Mouse (Mus musculus): Measurements from ENCODE around the gene Ccdc141. TPM values are rescaled to one million over a fixed set of nuclear protein-coding genes. Genes with fewer than 3 reads are reported as not detected.

The Ccdc141 gene
- total and polyA plus RNA-seq, 2 experiments from 2014 or later: 7.3 to 18.6 TPM

- DNase-seq (no peak), ATAC-seq (no peak)
- TF ChIP-seq CTCF (IDR thresholded peaks at IDR 0.05; ENCODE audit: low read depth): no peak
- no peaks in the 10 kb centered on the region for H3K4me1 ChIP-seq (ENCODE audit: insufficient read depth)
- no peaks in the 10 kb centered on the region for H3K9me3 ChIP-seq (ENCODE audit: low read length)
- H3K9ac ChIP-seq: no peak overlapping the region
- H3K27me3 ChIP-seq (ENCODE audit: insufficient read depth, low read length): no peaks in the 10 kb centered on the region
- no peak overlapping the region for H3K4me3 ChIP-seq (ENCODE audit: low read depth, low read length)
- WGBS: 95% methylated on average over 4 of the region's 4 CpGs
- H3K36me3 ChIP-seq (ENCODE audit: insufficient read depth): no peaks in the 10 kb centered on the region
- H3K27ac ChIP-seq (ENCODE audit: low read depth, low read length): no peak overlapping the region
- no peak overlapping the region for H3K4me2 ChIP-seq (ENCODE audit: low read depth)
These were observed 183.1 kb downstream of the Ccdc141 start for GRCm38 (mm10) chr2:76987317-76987716.

DNA sequence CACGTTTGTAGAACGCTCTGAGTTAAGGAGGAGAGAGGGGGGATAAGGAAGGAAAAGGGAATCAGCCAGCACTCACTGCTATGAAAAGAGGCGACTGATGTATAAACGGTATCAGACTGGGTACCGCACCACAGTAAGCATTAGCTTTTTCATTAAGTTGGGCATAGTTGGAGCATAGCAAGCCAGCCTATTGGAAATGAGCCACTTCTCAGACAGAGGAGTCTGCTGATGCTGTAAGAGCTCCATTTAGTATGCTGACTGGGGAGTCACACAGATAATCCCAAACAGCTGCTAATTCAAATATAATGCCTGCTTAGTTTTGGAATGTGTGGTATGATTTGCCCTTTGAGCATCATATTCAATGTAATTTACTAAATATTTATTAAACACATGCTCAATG is 186.1 kb downstream of the Ccdc141 start:
- 72% methylated on average over 5 of the region's 5 CpGs for WGBS
- H3K9ac ChIP-seq: no peak overlapping the region
- no peaks in the 10 kb centered on the region for H3K27me3 ChIP-seq (ENCODE audit: insufficient read depth, low read length)
- H3K4me3 ChIP-seq (ENCODE audit: low read depth, low read length): no peak overlapping the region
- H3K4me2 ChIP-seq (ENCODE audit: low read depth): no peak overlapping the region
- TF ChIP-seq CTCF (IDR thresholded peaks at IDR 0.05; ENCODE audit: low read depth): no peak
- DNase-seq (no peak), ATAC-seq (no peak)
- H3K9me3 ChIP-seq (ENCODE audit: low read length): no peaks in the 10 kb centered on the region
- H3K36me3 ChIP-seq (ENCODE audit: insufficient read depth): no peaks in the 10 kb centered on the region
- no peaks in the 10 kb centered on the region for H3K4me1 ChIP-seq (ENCODE audit: insufficient read depth)
- no peak overlapping the region for H3K27ac ChIP-seq (ENCODE audit: low read depth, low read length)

DNA sequence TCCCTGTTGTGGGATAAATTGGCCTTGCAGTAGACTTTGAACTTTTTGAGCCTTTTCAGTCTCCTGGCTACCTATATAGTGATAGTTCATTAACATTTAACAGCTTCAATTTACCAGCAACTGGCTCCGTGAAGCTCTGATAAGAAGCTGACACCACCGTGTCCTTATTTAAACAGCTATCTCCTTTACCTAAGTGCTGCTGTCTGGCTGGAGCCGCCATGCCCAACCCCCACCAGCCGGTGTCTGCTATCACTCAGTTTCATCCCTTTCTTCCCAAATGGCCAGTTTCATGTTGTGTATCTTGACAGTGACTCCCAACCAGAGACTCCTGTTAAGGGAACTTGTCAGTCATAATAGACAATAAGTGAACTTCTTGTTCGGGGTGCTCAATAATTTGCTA is 186.8 kb downstream of the Ccdc141 start:
- Histone ChIP-seq H3K36me3 (ENCODE audit: insufficient read depth) (no peaks in the 10 kb centered on the region), H3K27ac (ENCODE audit: low read depth, low read length) (no peak overlapping the region), H3K9ac (no peak overlapping the region), H3K4me3 (ENCODE audit: low read depth, low read length) (no peak overlapping the region), H3K9me3 (ENCODE audit: low read length) (no peaks in the 10 kb centered on the region), H3K4me1 (ENCODE audit: insufficient read depth) (no peaks in the 10 kb centered on the region), H3K27me3 (ENCODE audit: insufficient read depth, low read length) (no peaks in the 10 kb centered on the region), H3K4me2 (ENCODE audit: low read depth) (no peak overlapping the region)
- TF ChIP-seq CTCF (IDR thresholded peaks at IDR 0.05; ENCODE audit: low read depth): no peak
- DNase-seq: no peak
- WGBS: 71% methylated on average over 5 of the region's 5 CpGs
- ATAC-seq: no peak

- no peak within 1 kb of the TSS for H3K9ac ChIP-seq
- H3K4me1 ChIP-seq (ENCODE audit: insufficient read depth): no peaks in the 10 kb centered on the region
- no peak within 1 kb of the TSS for H3K4me2 ChIP-seq (ENCODE audit: low read depth)
- no peak within 1 kb of the TSS for H3K4me3 ChIP-seq (ENCODE audit: low read depth, low read length)
- H3K9me3 ChIP-seq (ENCODE audit: low read length): no peaks in the 10 kb centered on the region
- no peak within 1 kb of the TSS for H3K27ac ChIP-seq (ENCODE audit: low read depth, low read length)
- no peak for TF ChIP-seq CTCF (IDR thresholded peaks at IDR 0.05; ENCODE audit: low read depth)
- DNase-seq: no peak
- 83% methylated on average over 18 of the region's 18 CpGs for WGBS
- H3K27me3 ChIP-seq (ENCODE audit: insufficient read depth, low read length): no peaks in the 10 kb centered on the region
- no peak for ATAC-seq
- H3K36me3 ChIP-seq (ENCODE audit: insufficient read depth): no peaks in the 10 kb centered on the region
These were observed 187.9 kb downstream of the Ccdc141 start, which contains the start of gene Ttn for GRCm38 (mm10) chr2:76982391-76983145. Gene Ttn (minus strand): TSS chr2:76982547.

- no peak for TF ChIP-seq CTCF (IDR thresholded peaks at IDR 0.05; ENCODE audit: low read depth)
- Histone ChIP-seq H3K9me3 (ENCODE audit: low read length) (no peaks in the 10 kb centered on the region), H3K36me3 (ENCODE audit: insufficient read depth) (no peaks in the 10 kb centered on the region), H3K9ac (no peak overlapping the region), H3K4me3 (ENCODE audit: low read depth, low read length) (no peak overlapping the region), H3K4me1 (ENCODE audit: insufficient read depth) (no peaks in the 10 kb centered on the region), H3K27ac (ENCODE audit: low read depth, low read length) (no peak overlapping the region), H3K4me2 (ENCODE audit: low read depth) (no peak overlapping the region), H3K27me3 (ENCODE audit: insufficient read depth, low read length) (no peaks in the 10 kb centered on the region)
- DNase-seq (no peak), ATAC-seq (no peak)
- 78% methylated on average over 5 of the region's 5 CpGs for WGBS
These were observed 188.7 kb downstream of the Ccdc141 start for GRCm38 (mm10) chr2:76981717-76982116.

DNA sequence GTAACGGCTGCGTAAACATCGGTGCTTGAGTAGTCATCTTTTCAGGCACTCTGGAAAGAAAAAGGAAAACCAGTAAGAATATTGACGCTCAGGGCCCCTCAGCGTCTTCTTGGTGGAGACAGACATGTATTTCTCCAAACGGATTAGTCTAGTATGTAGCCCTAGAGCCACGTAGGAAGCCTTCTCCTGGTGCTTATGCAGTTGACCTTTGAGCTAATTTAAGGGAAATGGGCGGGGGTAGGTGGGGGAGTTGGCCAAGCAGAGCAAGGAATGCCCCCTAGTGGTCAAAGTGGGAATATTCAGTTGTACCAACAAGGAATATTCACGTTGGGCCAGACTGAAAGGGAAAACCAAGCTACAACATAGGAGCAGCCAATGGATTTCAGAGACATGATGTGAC is 190.3 kb downstream of the Ccdc141 start:
- TF ChIP-seq CTCF (IDR thresholded peaks at IDR 0.05; ENCODE audit: low read depth): peak; percentile 60
- Histone ChIP-seq H3K27me3 (ENCODE audit: insufficient read depth, low read length) (no peaks in the 10 kb centered on the region), H3K4me1 (ENCODE audit: insufficient read depth) (no peaks in the 10 kb centered on the region), H3K27ac (ENCODE audit: low read depth, low read length) (no peak overlapping the region), H3K36me3 (ENCODE audit: insufficient read depth) (no peaks in the 10 kb centered on the region), H3K9ac (no peak overlapping the region), H3K4me2 (ENCODE audit: low read depth) (no peak overlapping the region), H3K9me3 (ENCODE audit: low read length) (no peaks in the 10 kb centered on the region), H3K4me3 (ENCODE audit: low read depth, low read length) (no peak overlapping the region)
- WGBS: 56% methylated on average over 9 of the region's 9 CpGs
- DNase-seq (no peak), ATAC-seq (no peak)

- Histone ChIP-seq H3K4me3 (ENCODE audit: low read depth, low read length) (no peak overlapping the region), H3K9me3 (ENCODE audit: low read length) (no peaks in the 10 kb centered on the region), H3K4me2 (ENCODE audit: low read depth) (no peak overlapping the region), H3K4me1 (ENCODE audit: insufficient read depth) (no peaks in the 10 kb centered on the region), H3K27ac (ENCODE audit: low read depth, low read length) (no peak overlapping the region), H3K36me3 (ENCODE audit: insufficient read depth) (no peaks in the 10 kb centered on the region), H3K27me3 (ENCODE audit: insufficient read depth, low read length) (no peaks in the 10 kb centered on the region), H3K9ac (no peak overlapping the region)
- TF ChIP-seq CTCF (IDR thresholded peaks at IDR 0.05; ENCODE audit: low read depth): no peak
- DNase-seq (no peak), ATAC-seq (no peak)
- WGBS: 84% methylated on average over 6 of the region's 6 CpGs
These were observed 192.8 kb downstream of the Ccdc141 start for GRCm38 (mm10) chr2:76977650-76978049.

Measured in forebrain, postnatal 0 days (tissue).